Mouse (Mus musculus) neural tube, embryonic 11.5 days (tissue): ENCODE data around the gene Bag3. TPM values are rescaled to one million over a fixed set of nuclear protein-coding genes. Genes with fewer than 3 reads are reported as not detected.

ENCODE experiments used
- ATAC-seq: fragments of 200-750 bp; cut with Nextera tagmentation; 2 replicates; pipeline ENCODE4 v1.8.0; 2017; ENCODE audit warnings: moderate number of reproducible peaks, mild to moderate bottlenecking, moderate TSS enrichment, moderate library complexity; ENCODE audit not compliant: insufficient read depth, low FRiP score, low TSS enrichment
- DNase-seq: peaks from one replicate; pipeline ENCODE4 v3.0.0-alpha.2; 2015; ENCODE audit warnings: low spot score
- H3K27ac ChIP-seq: fragments of 300-500 bp; sonication (generic); 2 replicates; pipeline ENCODE4 v1.5.1; 2014; ENCODE audit warnings: low read depth, mild to moderate bottlenecking, low read length
- H3K27me3 ChIP-seq: fragments of 300-500 bp; sonication (generic); 2 replicates; pipeline ENCODE4 v1.6.1; 2014; ENCODE audit warnings: mild to moderate bottlenecking, low read length, mixed read lengths; ENCODE audit not compliant: control insufficient read depth, insufficient read depth
- H3K36me3 ChIP-seq: fragments of 300-500 bp; sonication (generic); 2 replicates; pipeline ENCODE4 v1.6.1; 2014; ENCODE audit warnings: mild to moderate bottlenecking, low read length, moderate library complexity, mixed read lengths; ENCODE audit not compliant: control insufficient read depth, insufficient read depth
- H3K4me1 ChIP-seq: fragments of 300-500 bp; sonication (generic); 2 replicates; pipeline ENCODE4 v1.6.1; 2014; ENCODE audit warnings: low read length, mixed read lengths; ENCODE audit not compliant: control insufficient read depth, insufficient read depth
- H3K4me2 ChIP-seq: fragments of 300-500 bp; sonication (generic); 2 replicates; pipeline ENCODE4 v1.6.1; 2014; ENCODE audit warnings: low read depth, mild to moderate bottlenecking, moderate library complexity
- H3K4me3 ChIP-seq: fragments of 300-500 bp; sonication (generic); 2 replicates; pipeline ENCODE4 v1.5.1; 2014; ENCODE audit warnings: low read depth, low read length
- H3K9ac ChIP-seq: fragments of 300-500 bp; sonication (generic); 2 replicates; pipeline ENCODE4 v1.6.1; 2014; ENCODE audit warnings: mild to moderate bottlenecking, low read length
- H3K9me3 ChIP-seq: fragments of 300-500 bp; sonication (generic); 2 replicates; pipeline ENCODE4 v1.6.1; 2016; ENCODE audit warnings: low read length; ENCODE audit not compliant: control insufficient read depth
- WGBS: fragments of 180-500 bp; shearing (Covaris S2); extraction: QIAGEN DNeasy Blood & Tissue Kit; methylation state at CpG from one replicate; pipeline ENCODE4 v1.1.7; 2014; 5-methylcytosine and 5-hydroxymethylcytosine counted together
- polyA plus RNA-seq: library from polyadenylated mRNA; unstranded; fragments of >200 nt; fragmentation: Nextera tagmentation; extraction: Ambion mirVana; gene quantifications from 2 replicates; pipeline ENCODE4 v1.2.1, GENCODE M21; 2014

The Bag3 gene
- polyA plus RNA-seq, 1 experiment from 2014 or later = 6.0 TPM

GRCm38 (mm10) chr7:128550328-128551086, 27.1 kb downstream of the Bag3 start:
- Histone ChIP-seq H3K9ac (no peak overlapping the region), H3K4me3 (no peak overlapping the region), H3K4me1 (no peaks in the 10 kb centered on the region; the same call in 1 of the 2 replicates), H3K9me3 (no peaks in the 10 kb centered on the region), H3K27me3 (no peaks in the 10 kb centered on the region), H3K27ac (no peak overlapping the region), H3K4me2 (no peak overlapping the region), H3K36me3 (peaks cover 5% of the 10 kb centered on the region; the same call in 1 of the 2 replicates)
- 48% methylated on average over 1 of the region's 1 CpGs for WGBS
- ATAC-seq (no peak), DNase-seq (no peak)

DNA sequence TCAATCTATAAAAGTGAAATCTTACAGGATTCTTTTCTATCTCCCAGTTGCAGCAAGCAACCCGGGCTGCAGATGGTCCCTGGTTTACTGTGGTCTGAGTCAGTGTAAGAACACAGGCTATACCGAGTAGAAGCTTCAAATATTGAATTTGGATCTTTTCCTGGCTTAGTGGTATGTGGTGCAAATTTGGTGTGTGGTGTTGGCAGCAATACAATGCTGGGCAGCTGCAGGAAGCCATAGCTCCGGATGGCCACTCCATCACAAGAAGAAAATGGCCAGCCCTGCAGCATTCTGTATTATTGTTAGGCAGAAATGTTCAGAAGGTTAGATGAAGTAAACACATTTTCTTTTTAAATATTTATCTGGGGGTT, 27.7 kb downstream of the Bag3 start:
- H3K27me3 ChIP-seq = no peaks in the 10 kb centered on the region
- H3K36me3 ChIP-seq = peaks cover 4% of the 10 kb centered on the region; the same call in 1 of the 2 replicates
- no peak for DNase-seq
- no peaks in the 10 kb centered on the region; the same call in 1 of the 2 replicates for H3K4me1 ChIP-seq
- H3K9me3 ChIP-seq = no peaks in the 10 kb centered on the region
- H3K4me3 ChIP-seq = no peak overlapping the region
- no peak overlapping the region for H3K27ac ChIP-seq
- no peak overlapping the region for H3K9ac ChIP-seq
- H3K4me2 ChIP-seq = no peak overlapping the region
- no peak for ATAC-seq
- WGBS = 73% methylated on average over 3 of the region's 3 CpGs

DNA sequence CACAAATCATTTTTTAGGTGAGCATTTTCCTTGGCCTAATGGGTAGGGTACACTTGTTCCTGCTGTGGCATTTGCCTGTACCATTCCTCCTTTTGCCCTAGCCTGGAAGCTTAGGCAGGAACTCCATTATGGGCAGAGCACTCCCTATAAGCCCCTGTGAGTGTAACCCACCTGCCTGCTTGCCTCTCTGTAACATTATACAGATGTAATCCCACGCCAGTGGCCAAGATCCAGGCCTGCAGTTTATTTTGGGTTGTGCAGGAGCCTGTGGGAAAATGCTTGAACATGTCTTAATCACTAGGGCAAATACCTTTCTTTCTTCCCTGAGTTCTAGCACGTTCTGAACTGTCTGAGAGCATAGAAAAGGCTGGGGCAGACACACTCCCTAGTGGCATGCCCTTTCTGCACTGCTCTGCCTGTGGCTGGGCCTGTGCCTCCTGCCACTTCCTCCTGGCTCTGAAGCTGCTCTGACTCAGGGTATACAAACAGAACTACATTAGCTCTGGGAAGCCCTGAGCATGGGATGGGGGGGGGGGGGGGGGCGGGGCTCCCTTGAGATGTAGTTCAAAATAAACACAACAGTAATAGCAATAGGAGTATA, 29.8 kb downstream of the Bag3 start:
- ATAC-seq = no peak
- no peak for DNase-seq
- Histone ChIP-seq H3K27me3 (no peaks in the 10 kb centered on the region), H3K4me2 (no peak overlapping the region), H3K27ac (no peak overlapping the region), H3K36me3 (peaks cover under 1% of the 10 kb centered on the region; the same call in 1 of the 2 replicates), H3K9ac (no peak overlapping the region), H3K4me3 (no peak overlapping the region), H3K9me3 (no peaks in the 10 kb centered on the region), H3K4me1 (no peaks in the 10 kb centered on the region; the same call in 1 of the 2 replicates)
- 53% methylated on average over 3 of the region's 3 CpGs for WGBS

DNA sequence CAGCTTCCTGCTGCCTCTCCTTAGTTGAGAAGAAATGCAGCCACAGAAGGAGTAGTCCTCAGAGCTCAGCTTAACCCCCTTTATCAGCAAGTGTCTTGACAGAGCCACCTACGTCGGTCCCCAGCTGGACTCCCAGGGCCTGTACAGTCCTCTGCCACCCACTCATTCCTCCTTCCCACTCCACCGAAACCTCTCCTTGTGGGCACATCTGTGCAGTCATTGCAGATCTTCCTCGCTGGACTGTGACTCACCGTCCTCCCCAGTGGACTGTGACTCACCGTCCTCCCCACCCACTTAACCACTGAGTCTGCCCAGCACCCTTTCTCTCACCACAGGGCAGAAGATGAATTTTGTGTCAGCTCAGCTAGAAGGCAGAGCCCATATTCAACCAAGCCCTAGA, 31.1 kb downstream of the Bag3 start:
- Histone ChIP-seq H3K4me3 (no peak overlapping the region), H3K9me3 (no peaks in the 10 kb centered on the region), H3K36me3 (no peaks in the 10 kb centered on the region), H3K27ac (no peak overlapping the region), H3K4me2 (no peak overlapping the region), H3K9ac (no peak overlapping the region), H3K4me1 (no peaks in the 10 kb centered on the region; the same call in 1 of the 2 replicates), H3K27me3 (no peaks in the 10 kb centered on the region)
- no peak for ATAC-seq
- no peak for DNase-seq
- WGBS = 83% methylated on average over 6 of the region's 6 CpGs

- Histone ChIP-seq H3K4me3 (no peak overlapping the region), H3K27ac (no peak overlapping the region), H3K27me3 (no peaks in the 10 kb centered on the region), H3K9me3 (no peaks in the 10 kb centered on the region), H3K9ac (no peak overlapping the region), H3K4me1 (no peaks in the 10 kb centered on the region; the same call in 1 of the 2 replicates), H3K36me3 (no peaks in the 10 kb centered on the region), H3K4me2 (no peak overlapping the region)
- no peak for ATAC-seq
- no peak for DNase-seq
- 89% methylated on average over 5 of the region's 5 CpGs for WGBS
Observed at GRCm38 (mm10) chr7:128555141-128555750, 31.8 kb downstream of the Bag3 start.

DNA sequence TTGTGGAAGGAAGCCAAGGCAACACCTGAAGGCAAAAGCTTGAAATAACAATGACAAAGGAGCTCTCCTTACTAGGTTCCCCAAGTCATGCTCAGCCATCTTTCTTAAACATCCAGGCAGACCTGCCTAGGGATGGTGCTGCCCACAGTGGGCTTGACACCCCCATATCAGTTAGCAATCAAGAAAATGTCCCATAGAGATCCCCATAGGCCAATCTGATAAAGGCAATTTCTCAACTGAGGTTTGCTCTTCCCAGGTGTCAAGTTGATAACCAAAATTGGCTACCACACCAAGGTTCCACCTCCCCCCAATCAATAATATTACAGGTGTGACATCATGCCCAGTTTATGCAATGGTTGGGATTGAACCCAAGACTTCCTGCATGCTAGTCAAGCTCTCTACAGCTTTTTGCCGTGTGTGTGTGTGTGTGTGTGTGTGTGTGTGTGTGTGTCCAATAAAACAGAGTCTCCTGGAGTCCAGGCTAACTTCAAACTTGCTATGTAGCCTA, 33.6 kb downstream of the Bag3 start:
- no peak for ATAC-seq
- WGBS = 67% methylated on average over 1 of the region's 1 CpGs
- H3K4me1 ChIP-seq = no peaks in the 10 kb centered on the region

DNA sequence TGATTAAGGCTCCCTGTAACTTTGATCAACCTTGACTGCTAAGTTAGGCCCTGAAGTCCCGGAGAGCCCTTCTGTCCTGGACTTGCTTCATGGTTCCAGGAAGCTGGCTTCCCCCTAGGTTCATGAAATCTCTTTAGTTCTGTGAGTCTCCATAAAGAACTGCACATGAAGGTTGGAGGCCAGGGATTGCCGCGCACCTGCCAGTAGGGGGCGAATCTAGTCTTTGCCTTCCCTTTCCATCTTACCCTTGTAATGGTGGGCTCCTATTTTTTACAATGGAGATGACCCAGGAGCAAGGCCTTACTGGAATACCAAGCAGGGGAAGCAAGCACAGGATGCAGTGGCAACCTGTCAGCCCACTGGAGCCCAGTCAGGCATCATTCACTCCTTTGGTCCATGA, 40.0 kb downstream of the Bag3 start:
- Histone ChIP-seq H3K9ac (no peak overlapping the region), H3K4me2 (no peak overlapping the region), H3K27ac (no peak overlapping the region), H3K27me3 (no peaks in the 10 kb centered on the region), H3K36me3 (no peaks in the 10 kb centered on the region), H3K9me3 (no peaks in the 10 kb centered on the region), H3K4me1 (no peaks in the 10 kb centered on the region), H3K4me3 (no peak overlapping the region)
- 41% methylated on average over 4 of the region's 4 CpGs for WGBS
- DNase-seq = peak; percentile 30
- no peak for ATAC-seq

More for the DNA sequence above, 33.6 kb downstream of the Bag3 start:
- H3K36me3 ChIP-seq = no peaks in the 10 kb centered on the region
- no peak for DNase-seq
- no peaks in the 10 kb centered on the region for H3K9me3 ChIP-seq
- no peak overlapping the region for H3K9ac ChIP-seq
- no peak overlapping the region for H3K4me3 ChIP-seq
- no peaks in the 10 kb centered on the region for H3K27me3 ChIP-seq
- no peak overlapping the region for H3K27ac ChIP-seq
- H3K4me2 ChIP-seq = no peak overlapping the region

DNA sequence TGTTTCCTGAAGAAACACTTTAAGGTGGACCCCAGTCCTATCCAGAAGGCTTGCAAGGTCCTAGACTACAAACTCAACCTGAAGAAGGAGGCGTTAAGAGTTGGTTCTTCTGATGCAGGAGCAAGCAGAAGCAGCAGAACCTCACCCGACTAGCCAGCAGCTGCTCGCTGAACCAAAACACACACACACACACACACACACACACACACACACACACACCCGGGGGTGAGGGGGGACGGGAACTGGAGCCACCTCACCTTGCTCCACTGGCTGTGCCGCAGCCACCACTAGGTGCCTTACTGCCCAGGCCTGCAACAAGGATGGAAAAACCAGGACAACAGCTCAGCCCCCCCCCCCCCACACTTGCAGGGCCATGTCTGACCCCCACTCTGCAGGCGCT, 42.9 kb downstream of the Bag3 start:
- ATAC-seq (no peak), DNase-seq (no peak)
- Histone ChIP-seq H3K9me3 (no peaks in the 10 kb centered on the region), H3K9ac (no peak overlapping the region), H3K27ac (no peak overlapping the region), H3K27me3 (no peaks in the 10 kb centered on the region), H3K36me3 (no peaks in the 10 kb centered on the region), H3K4me2 (no peak overlapping the region), H3K4me3 (no peak overlapping the region), H3K4me1 (no peaks in the 10 kb centered on the region)
- 70% methylated on average over 7 of the region's 7 CpGs for WGBS
